Comparison of ENCODE assay signal across 1 mouse cellular context in the genomic region with DNA sequence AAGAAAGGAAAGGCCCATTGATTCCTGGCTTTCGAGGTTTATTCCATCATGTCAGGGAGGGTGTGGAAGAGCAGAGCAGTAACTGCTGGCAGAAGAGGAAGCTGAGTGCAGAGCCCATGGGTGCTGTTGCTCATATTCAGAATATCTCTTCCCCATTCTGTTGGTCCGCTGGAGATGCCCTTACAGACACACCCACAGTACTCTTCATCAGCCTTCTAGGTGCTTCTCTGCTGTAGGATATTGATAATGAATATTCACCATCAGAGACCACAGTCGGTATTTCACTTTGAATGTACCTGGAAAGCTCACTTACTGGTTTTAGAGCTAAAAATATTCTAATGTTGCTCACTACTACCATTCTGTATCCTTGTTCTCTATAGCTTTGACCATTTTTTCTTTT.
TF ChIP-seq lines count a peak whose summit lies in the region.

No protein-coding gene starts in this region.

TF ChIP-seq in CH12.LX, 34 proteins besides CTCF, POLR2A, EP300 and RAD21 (continued from another document):
- TF ChIP-seq USF2 (conservative IDR thresholded peaks at IDR 0.05; ENCODE audit: low read depth, low read length) = no peak
